8 mouse cellular contexts compared by ENCODE assay signal in genomic region chr1:125370779-125371178, GRCm38 (mm10).
DNase-seq lines count a peak whose midpoint lies in the region; ATAC-seq and TF ChIP-seq lines count a peak whose summit lies in the region.

No protein-coding gene starts in this region.

- H3K9me3 ChIP-seq in MEL (replicated peaks; ENCODE audit: insufficient read depth, low read length) = no peaks in the 10 kb centered on the region
- H3K9me3 ChIP-seq in embryonic facial prominence, embryonic 10.5 days = no peaks in the 10 kb centered on the region
- H3K9me3 ChIP-seq in heart, embryonic 16.5 days (replicated peaks; ENCODE audit: control insufficient read depth, low read length) = no peaks in the 10 kb centered on the region
- no peaks in the 10 kb centered on the region for H3K9me3 ChIP-seq in lung, embryonic 16.5 days (ENCODE audit: control insufficient read depth, low read length)

- TF ChIP-seq CTCF in MEL (IDR thresholded peaks at IDR 0.05 in 2 of 3, conservative IDR thresholded peaks at IDR 0.05 in 1 of 3; ENCODE audit: control insufficient read depth in 1 of 3, insufficient read depth in 1 of 3, low read depth in 2 of 3, low read length in 3 of 3, poor library complexity in 1 of 3, severe bottlenecking in 1 of 3) = peak; percentile 70 to 85 (median 81)

- no peaks in the 10 kb centered on the region for H3K4me1 ChIP-seq in MEL (ENCODE audit: control insufficient read depth in 1 of 2, insufficient read depth in 2 of 2, low read length in 2 of 2)
- no peaks in the 10 kb centered on the region for H3K4me1 ChIP-seq in embryonic facial prominence, embryonic 10.5 days
- no peaks in the 10 kb centered on the region for H3K4me1 ChIP-seq in heart, embryonic 16.5 days (ENCODE audit: control insufficient read depth, insufficient read depth, low read length)
- no peaks in the 10 kb centered on the region for H3K4me1 ChIP-seq in lung, embryonic 16.5 days (replicated peaks; ENCODE audit: control insufficient read depth, insufficient read depth, low read length)

- H3K79me2 ChIP-seq in MEL (ENCODE audit: control insufficient read depth, insufficient read depth, low read length, poor library complexity) = no peaks in the 10 kb centered on the region

- H3K36me3 ChIP-seq in MEL (ENCODE audit: control insufficient read depth in 1 of 2, insufficient read depth in 2 of 2, low read length in 2 of 2) = no peaks in the 10 kb centered on the region
- H3K36me3 ChIP-seq in embryonic facial prominence, embryonic 10.5 days (replicated peaks) = no peaks in the 10 kb centered on the region
- H3K36me3 ChIP-seq in heart, embryonic 16.5 days (ENCODE audit: control insufficient read depth, insufficient read depth) = no peaks in the 10 kb centered on the region
- no peaks in the 10 kb centered on the region for H3K36me3 ChIP-seq in lung, embryonic 16.5 days (ENCODE audit: control insufficient read depth, insufficient read depth, low read length)

- no peaks in the 10 kb centered on the region; a peak in 1 of 4 replicates for H3K27me3 ChIP-seq in MEL (ENCODE audit: control insufficient read depth in 1 of 2, insufficient read depth in 2 of 2, low read length in 2 of 2)
- no peaks in the 10 kb centered on the region for H3K27me3 ChIP-seq in embryonic facial prominence, embryonic 10.5 days (replicated peaks; ENCODE audit: low read depth, poor library complexity, severe bottlenecking)
- H3K27me3 ChIP-seq in heart, embryonic 16.5 days (ENCODE audit: control insufficient read depth, insufficient read depth, low read length) = no peaks in the 10 kb centered on the region
- no peaks in the 10 kb centered on the region for H3K27me3 ChIP-seq in lung, embryonic 16.5 days (ENCODE audit: control insufficient read depth, insufficient read depth, low read depth, low read length)

- TF ChIP-seq RAD21 in MEL (IDR thresholded peaks at IDR 0.05; ENCODE audit: low read depth, low read length) = peak; percentile 91

- no peak overlapping the region for H3K27ac ChIP-seq in MEL (ENCODE audit: control insufficient read depth, low read depth, low read length)
- H3K27ac ChIP-seq in embryonic facial prominence, embryonic 10.5 days (replicated peaks) = no peak overlapping the region
- no peak overlapping the region for H3K27ac ChIP-seq in heart, embryonic 16.5 days (ENCODE audit: low read length)
- H3K27ac ChIP-seq in lung, embryonic 16.5 days (ENCODE audit: low read length) = no peak overlapping the region

- 34% methylated on average over 6 of the region's 6 CpGs for WGBS in embryonic facial prominence, embryonic 10.5 days
- WGBS in heart, embryonic 16.5 days = 27% methylated on average over 6 of the region's 6 CpGs
- 21% methylated on average over 6 of the region's 6 CpGs for WGBS in lung, embryonic 16.5 days

- TF ChIP-seq EP300 in MEL (IDR thresholded peaks at IDR 0.05; ENCODE audit: low read depth in 1 of 2, low read length in 2 of 2) = no peak

- H3K9ac ChIP-seq in MEL (ENCODE audit: control insufficient read depth, low read depth, low read length, poor library complexity, severe bottlenecking) = no peak overlapping the region
- H3K9ac ChIP-seq in heart, embryonic 16.5 days (ENCODE audit: low read length) = 0 out of 2 replicates have a peak overlapping the region, but pooled peaks have one; percentile 16
- H3K9ac ChIP-seq in lung, embryonic 16.5 days (ENCODE audit: low read length) = no peak overlapping the region

- TF ChIP-seq POLR2A in MEL (IDR thresholded peaks at IDR 0.05; ENCODE audit: control insufficient read depth in 1 of 2, insufficient read depth in 1 of 2, low read depth in 1 of 2, low read length in 2 of 2, poor library complexity in 1 of 2) = no peak

- H3K4me2 ChIP-seq in heart, embryonic 16.5 days (ENCODE audit: low read depth, low read length) = no peak overlapping the region
- H3K4me2 ChIP-seq in lung, embryonic 16.5 days (ENCODE audit: low read depth, low read length) = no peak overlapping the region

- no peak; the same call in 1 of the 2 replicates for ATAC-seq in heart, embryonic 16.5 days (replicated peaks; ENCODE audit: extremely low read depth, insufficient read depth, low FRiP score)
- ATAC-seq in lung, embryonic 16.5 days (ENCODE audit: low read depth) = peak; percentile 64; the same call in 1 of the 2 replicates

- peak; percentile 74 for DNase-seq in MEL (ENCODE audit: low read depth, low spot score)
- DNase-seq in adrenal gland, postnatal 36 days = peak; percentile 46 to 63
- peak; percentile 64 for DNase-seq in embryonic facial prominence, embryonic 10.5 days (ENCODE audit: low spot score)
- peak; percentile 69 for DNase-seq in kidney, postnatal 14 days
- DNase-seq in ovary, postnatal 10 days (ENCODE audit: low spot score) = peak; percentile 19
- peak; percentile 13 to 44 for DNase-seq in urinary bladder, postnatal 36 days (ENCODE audit: low spot score in 2 of 2)

- H3K4me3 ChIP-seq in MEL (ENCODE audit: control insufficient read depth in 1 of 2, insufficient read depth in 1 of 2, low read depth in 2 of 2, low read length in 2 of 2) = no peak overlapping the region
- H3K4me3 ChIP-seq in embryonic facial prominence, embryonic 10.5 days = no peak overlapping the region
- no peak overlapping the region for H3K4me3 ChIP-seq in heart, embryonic 16.5 days (ENCODE audit: low read length)
- H3K4me3 ChIP-seq in lung, embryonic 16.5 days (ENCODE audit: low read length) = no peak overlapping the region

TF ChIP-seq in MEL, 35 proteins besides CTCF, POLR2A, EP300 and RAD21:
- peak; percentile 93 for TF ChIP-seq ZC3H11A (IDR thresholded peaks at IDR 0.05; ENCODE audit: low read depth, low read length)
- peak; percentile 93 for TF ChIP-seq SMC3 (IDR thresholded peaks at IDR 0.05; ENCODE audit: low read depth, low read length)
- TF ChIP-seq JUND (IDR thresholded peaks at IDR 0.05; ENCODE audit: low read depth, low read length) = no peak
- no peak for TF ChIP-seq NELFE (IDR thresholded peaks at IDR 0.05; ENCODE audit: low read depth, low read length)
- no peak for TF ChIP-seq MAZ (IDR thresholded peaks at IDR 0.05; ENCODE audit: low read depth, low read length)
- no peak for TF ChIP-seq GATA1 (IDR thresholded peaks at IDR 0.05; ENCODE audit: low read depth, low read length)

Comparison
In these comparisons a context has a peak if more than half of its experiments do, and no peak if none do; other contexts are left out.
1. DNase-seq: peak in every context shown above with its lines; median percentile 74 in MEL; 69 in kidney, postnatal 14 days; 64 in embryonic facial prominence, embryonic 10.5 days; 54 in adrenal gland, postnatal 36 days; 28 in urinary bladder, postnatal 36 days; 19 in ovary, postnatal 10 days.